Mouse (Mus musculus): ENCODE measurements around the gene Nfasc.

Gene Nfasc

DNA sequence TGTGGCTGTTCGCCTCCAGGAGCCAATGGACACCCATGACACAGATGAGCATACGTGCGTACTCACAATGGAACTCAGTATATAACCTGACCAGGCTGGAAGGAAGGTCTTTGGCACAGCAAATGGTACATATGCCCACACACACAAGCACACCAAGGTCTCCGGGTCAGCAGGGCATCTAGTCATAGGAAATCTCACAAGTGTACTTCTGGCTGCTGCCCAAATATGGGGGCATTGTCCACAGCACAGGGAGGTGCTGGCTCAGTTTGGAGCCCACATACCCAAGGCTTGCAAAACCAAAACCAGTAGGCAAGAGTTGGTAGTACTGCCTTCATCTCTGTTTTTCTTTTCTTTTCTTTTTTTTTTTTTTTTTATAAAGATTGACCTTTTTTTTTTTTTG is 206.1 kb downstream of the Nfasc start:
- no peak for DNase-seq

DNA sequence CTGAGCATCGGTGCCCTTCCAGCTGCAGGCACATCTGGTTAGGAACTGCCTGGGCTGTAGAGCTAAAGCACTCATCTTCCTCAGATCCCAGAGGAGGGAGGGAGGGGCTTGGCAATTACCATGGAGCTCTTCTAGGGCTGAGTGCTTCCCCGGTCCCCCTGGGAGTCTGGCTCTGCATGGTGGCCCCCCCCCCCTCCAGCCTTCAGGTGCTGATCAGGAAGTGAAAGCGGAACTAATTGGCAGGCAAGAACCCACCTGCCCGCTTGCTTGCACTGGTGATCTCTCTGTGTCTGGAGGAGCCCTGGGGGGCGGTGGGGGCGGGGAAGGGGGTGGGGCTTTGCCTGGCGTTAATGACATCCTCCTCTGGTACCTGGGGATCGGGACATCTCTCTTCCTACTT is 207.8 kb downstream of the Nfasc start:
- no peak for DNase-seq

DNA sequence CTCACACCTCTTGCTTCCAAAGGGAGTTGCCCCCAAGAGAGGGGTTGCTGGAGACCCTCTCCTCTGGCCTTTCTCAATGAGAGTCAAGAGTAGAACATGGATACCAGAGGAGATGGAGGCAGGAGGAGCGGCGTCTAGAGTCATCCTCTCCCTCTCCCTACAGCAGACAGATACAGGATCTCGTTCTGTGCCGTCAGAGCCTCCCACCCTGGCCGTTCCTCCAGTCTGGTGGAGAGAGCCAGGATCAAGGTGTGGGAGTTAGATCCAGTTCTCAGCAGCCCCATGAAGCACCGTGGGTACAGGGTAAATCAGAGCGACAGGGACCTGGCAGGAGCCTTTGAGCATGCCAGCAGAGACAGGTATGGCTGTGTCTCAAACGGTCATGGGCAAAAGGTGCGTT is 209.1 kb downstream of the Nfasc start:
- DNase-seq, result no peak

DNA sequence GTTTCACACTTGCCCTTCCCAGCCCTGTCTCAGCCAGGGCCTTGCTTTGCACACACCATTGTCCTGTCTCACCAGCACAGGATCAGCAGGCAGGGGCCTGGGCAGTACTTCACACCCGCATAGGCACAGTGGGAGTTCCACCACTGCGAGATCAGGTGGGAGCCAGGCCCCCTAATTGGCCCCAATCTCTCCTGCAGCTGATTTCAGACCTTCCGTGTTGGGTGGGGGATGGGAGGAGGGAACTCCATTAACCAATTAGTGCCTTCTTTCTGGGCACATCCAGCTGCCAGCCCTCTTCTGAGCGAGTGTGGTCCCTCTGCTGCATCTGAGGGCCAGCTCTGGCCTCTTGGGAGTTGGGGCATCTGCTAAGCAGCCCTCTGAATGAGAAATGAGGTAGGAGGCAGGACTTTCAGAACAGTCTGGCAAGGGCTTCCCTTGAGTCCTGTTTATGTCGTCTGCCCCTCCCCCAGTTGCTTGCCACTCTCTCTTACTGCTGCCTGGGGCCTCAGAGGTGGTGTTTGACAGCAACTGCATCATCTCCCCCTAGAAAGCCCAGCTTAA is 210.9 kb downstream of the Nfasc start:
- DNase-seq, result no peak

DNA sequence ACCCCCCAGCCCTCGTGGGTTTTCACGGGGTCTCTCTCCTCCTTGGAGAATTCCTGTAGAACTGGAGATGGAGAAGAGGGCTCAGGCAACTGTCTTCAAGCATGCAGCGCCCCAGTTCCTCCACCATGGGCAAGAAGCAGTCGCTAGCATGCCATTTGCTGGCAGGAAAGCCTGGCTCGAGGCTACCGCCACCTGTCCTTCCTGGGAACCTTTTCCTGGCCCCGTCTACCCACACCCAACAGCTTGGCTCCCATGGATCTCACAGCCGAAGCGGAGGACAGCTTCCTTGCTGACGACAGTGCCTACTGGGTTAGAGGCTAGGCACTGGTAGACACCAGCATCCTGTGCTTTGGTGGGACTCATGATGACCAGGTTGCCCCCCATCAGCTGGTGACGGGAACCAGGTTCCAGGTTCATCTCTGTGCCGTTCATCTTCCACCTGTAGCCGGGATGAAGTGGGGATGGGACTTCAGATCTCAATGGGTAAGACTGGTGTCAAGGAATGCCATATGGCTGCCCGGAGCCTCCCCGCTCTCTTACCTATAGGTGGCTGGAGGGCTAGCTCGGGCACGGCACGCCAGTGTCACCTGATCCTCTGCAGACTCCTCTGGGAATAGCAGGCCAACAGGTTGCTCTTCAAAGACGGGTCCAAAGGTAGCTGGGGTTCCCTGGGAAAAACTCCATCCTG is 212.8 kb downstream of the Nfasc start:
- no peak for DNase-seq

DNA sequence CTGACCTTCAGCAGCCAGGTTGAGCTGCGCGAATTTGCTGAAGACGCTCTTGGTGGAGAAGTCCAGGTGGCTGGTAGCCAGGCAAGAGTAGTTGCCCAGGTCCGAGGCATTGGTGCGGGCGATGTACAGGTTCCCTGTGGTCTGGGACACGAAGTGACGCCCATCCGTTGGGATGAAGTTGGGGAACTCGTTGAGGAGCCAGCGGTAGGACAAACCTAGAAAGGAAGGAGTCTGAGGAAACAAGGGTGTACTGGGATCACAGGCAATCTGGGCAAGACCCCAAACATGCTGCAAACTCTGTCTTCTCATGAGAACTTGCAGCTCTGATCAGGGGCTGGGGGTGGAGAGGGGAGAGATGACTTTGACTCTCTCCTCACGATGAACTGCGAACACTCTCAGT is 213.5 kb downstream of the Nfasc start:
- DNase-seq, result no peak

DNA sequence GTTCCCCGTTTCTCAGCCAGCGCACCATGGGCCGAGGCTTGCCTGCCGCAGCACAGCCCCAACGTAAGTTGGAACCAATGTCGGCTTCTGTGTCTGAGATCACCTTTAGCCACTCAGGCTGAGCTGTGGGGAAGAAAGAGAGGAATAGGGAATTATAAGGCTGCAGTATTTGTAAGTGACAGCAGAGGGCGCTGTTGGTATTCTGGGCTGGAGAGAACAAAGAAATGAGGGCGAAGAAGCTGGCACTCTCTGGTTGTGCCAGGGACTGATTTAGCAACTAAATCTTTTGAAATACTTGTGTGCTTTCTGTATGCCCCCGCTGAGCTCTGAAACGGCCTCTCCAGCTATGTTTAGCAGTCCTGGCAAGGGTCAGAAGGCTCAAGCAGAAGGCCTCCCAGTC is 215.8 kb downstream of the Nfasc start:
- peak; percentile 82 for DNase-seq

DNA sequence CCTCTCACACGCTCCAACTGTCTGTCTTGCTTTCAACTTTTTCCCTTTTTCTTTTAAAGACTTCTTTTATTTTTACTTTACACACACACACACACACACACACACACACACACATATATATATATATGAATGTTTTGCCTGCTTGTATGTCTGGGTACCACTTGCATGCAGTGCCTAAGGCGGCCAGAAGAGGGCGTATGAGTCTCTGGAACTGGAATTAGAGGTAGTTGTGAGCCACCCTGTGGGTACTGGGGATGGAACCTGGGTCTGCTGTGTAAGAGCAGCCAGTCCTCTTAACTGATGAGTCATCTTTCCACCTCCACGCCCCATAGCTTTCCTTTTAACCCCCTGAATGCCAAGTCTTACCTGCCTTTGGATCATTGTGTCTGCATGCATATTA is 217.7 kb downstream of the Nfasc start:
- peak; percentile 61 for DNase-seq

DNA sequence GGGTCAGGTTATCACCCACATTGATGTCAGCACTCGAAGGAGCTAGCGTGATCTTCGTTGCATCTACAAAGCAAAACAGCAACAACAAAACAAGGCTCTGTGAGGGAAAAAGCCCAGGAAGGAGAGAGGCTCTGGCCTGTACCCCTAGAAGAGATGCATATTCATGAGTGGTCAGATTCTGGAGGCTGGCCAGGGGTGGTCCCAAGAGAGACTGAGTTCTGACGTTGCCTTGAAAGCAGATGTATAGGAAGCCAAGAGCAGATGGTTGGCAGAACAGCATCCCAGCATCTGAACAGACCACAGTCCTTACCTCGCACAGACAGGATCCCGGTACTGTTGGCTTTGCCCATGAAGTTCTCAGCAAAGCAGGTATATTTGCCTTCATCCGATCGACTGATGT is 218.5 kb downstream of the Nfasc start:
- no peak for DNase-seq

DNA sequence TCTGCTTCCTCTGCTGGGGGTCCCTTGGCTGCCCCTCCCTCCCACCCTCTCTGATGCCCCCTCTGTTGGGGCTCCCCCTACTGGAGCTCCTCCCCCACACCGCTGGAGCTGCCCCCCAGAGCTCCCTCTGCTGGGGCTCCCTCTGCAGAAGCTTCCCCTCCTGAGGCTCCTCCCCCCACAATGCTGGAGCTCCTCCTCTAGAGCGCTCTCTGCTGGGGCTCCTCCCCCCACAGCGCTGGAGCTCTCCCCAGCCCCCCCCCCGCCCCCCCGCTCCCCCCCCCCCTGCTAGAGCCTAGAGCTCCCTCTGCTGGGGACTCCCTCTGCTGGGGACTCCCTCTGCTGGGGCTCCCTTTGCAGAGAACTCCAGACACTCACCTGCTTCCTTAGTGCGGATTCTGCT is 220.8 kb downstream of the Nfasc start:
- peak; percentile 70 for DNase-seq

DNA sequence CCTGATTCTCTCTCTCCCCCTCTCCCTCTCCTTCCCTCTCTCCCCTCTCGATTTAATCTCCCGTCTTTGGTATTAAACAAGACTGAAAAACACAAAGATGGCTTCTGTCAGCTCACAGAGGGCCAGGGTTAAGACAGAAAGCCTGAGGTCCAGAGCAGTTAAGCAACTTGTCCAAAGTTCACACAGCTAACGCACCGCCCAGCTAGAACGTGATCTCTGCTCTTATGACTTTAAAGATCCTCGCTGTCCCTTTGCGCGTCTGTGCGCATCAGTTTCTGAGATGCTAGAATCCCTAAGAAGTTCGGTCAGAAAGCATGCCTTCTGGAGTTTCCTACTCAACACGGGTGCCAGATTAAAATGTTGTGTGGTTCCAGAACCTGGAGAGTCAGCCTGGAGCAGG is 221.9 kb downstream of the Nfasc start:
- DNase-seq, result no peak

DNA sequence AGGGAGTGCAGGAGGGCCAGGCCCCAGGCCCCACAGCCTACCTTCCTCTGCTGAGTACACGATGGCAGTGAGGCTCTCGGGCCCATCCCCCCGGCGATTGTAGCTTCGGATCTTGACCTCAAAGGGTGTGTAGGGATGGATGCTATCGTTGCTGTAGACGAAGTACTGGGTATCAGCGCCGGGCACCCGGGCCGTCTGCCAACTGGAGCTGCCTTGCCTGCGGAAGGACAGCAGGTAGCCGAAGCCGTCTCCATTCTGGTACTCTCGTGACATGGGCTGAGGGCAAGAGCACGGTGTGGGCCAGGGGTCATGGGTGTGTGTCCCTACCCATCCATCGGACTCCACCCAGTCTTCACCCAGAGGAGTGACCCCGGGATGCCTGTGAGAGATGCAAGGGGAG is 223.0 kb downstream of the Nfasc start:
- no peak for DNase-seq

DNA sequence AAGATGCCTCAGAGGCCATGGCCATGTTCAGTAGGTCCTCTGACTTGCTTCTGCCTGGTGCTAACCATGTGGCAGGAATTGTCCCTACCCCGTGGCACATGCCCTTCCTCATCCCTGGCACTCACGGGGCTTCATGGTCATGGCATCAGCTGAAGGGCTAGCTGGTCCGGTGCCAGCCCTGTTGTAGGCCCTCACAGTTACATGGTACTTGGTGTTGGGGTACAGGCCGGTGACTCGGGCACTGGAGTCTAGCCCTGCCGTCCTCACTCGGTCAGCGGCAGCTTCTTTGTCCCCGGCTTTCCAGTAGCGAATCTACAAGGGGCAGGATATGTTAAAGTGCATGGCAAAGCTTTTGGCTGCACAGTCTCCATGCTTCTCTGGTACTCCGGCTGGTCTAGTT is 224.8 kb downstream of the Nfasc start:
- no peak for DNase-seq

DNA sequence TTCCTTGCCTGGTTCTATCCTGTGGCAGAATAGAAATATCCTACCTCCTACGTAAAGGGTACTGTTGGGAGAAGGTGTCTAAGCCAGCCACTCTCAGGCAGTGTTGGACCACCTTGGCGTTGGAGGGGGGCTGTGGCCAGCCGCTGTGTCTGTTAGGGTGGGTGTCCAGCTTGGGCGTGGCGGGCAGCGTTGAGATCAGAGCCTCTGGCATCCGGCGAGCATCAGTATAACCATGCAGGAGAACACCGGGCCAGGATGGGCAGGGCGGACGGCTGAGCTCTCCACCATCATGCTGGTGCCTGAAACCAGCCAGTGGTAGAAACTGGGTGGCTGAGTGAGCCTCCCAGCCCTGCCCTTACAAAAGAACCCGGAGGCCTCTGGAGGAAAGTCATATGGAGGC is 226.3 kb downstream of the Nfasc start:
- no peak for DNase-seq
